Mouse (Mus musculus) C2C12 (cell line): Measurements from ENCODE around the gene Snai3.

Source experiments
- CEBPB ChIP-seq: IDR thresholded peaks from one replicate; pipeline ENCODE4 v1.6.1; 2011; ENCODE audit warnings: low read depth, mild to moderate bottlenecking, control low read depth, moderate library complexity
- CTCF ChIP-seq: IDR thresholded peaks from one replicate; pipeline ENCODE4 v1.5.1; 2011; ENCODE audit not compliant: control insufficient read depth, insufficient read depth, insufficient read length
- FOSL1 ChIP-seq: IDR thresholded peaks from one replicate; pipeline ENCODE4 v1.8.0; 2011; ENCODE audit warnings: mild to moderate bottlenecking, low read length; ENCODE audit not compliant: poor library complexity, insufficient read depth, severe bottlenecking
- MAX ChIP-seq: IDR thresholded peaks from one replicate; pipeline ENCODE4 v1.6.1; 2011; ENCODE audit warnings: mild to moderate bottlenecking, control low read depth
- MYOG ChIP-seq: IDR thresholded peaks from one replicate; pipeline ENCODE4 v1.6.1; 2011; ENCODE audit not compliant: control insufficient read depth, insufficient read length; ENCODE audit errors: extremely low read depth
- USF1 ChIP-seq: IDR thresholded peaks from one replicate; pipeline ENCODE4 v1.6.1; 2011; ENCODE audit warnings: low read depth, mild to moderate bottlenecking, control low read depth, moderate library complexity

GRCm38 (mm10) chr8:122428163-122428562 is 32.4 kb downstream of the Snai3 start:
- TF ChIP-seq CTCF: no peak
- no peak for TF ChIP-seq MAX
- TF ChIP-seq FOSL1: no peak
- TF ChIP-seq MYOG: no peak
- TF ChIP-seq USF1: no peak
- TF ChIP-seq CEBPB: no peak
